Mouse (Mus musculus): ENCODE data around the gene Ephb2.

Ephb2 gene

DNA sequence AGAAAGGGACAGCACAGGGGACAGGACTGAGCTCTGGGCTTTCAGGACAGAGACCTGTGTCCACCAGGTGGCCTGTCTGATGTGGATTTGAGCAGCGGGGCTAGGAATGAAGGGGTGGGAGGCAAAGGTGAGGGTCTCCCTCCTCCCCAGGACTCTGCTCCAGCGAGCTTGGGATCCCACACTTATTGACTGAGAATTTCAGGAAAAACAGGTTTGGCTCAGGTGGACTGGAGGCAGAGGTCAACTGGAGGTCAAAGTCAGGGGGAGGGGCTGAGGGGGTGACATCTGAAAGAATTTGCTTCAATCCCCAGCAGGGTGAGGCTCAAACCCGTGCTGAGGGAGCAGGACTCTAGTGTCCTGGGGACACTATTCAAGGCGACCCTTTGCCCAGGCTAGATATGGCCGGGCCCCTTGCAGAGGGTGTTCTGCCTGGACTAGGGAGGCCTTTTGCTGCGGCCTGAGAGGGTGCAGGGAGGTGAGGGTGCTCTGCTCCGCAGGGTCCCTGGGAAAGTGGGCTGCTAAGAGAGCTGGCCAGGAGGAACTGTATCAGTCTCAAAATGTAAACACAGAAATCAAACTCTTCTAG is 103.2 kb downstream of the Ephb2 start:
- DNase-seq (ENCODE audit: low read depth, low spot score) = no peak

DNA sequence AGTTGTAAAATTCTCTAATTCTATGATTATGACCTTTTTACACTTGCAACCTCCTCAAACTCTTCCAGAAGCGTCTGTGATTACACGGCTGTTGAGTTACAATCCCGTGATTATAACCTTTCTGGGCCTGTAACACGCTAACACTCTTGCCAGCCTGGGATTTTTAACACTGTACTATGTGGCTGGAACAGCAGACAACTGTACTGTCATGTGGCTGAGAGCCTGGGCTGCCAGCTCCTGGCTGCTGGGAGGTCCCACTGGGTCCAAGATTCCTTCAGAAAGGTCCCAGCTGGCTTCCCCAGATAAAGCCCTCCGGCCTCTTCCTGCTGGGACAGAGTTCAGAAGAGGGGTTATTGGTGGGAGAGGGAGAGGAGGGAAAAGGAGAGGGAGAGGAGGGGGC is 104.0 kb downstream of the Ephb2 start:
- DNase-seq (ENCODE audit: low read depth, low spot score) = no peak

DNA sequence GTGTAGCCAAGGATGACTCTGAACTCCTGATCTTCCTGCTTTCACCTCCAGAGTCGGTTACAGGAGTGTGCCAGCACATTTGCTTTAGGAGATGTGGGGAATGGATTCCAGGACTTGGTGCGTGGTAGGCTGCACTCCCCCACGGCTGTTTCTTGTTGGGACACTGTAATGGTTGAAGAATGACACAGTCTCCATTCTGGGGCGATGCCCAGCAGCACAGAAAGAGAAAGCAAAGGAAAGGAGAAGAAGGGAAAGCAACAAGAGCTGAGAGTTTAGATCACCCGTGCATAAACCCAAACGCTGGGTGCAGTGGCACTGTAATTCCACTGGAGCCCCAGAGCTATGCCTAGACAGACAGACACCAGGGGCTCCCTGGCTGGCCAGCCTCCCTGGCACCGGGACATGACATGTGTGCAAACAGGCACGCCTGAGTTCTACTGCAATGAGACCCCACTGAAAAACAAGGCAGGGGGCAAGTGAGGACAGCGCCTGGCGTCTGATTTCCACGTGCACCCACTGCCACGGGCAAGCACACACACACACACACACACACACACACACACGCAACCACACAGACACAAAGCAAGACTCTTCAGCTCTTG is 104.7 kb downstream of the Ephb2 start:
- DNase-seq (ENCODE audit: low read depth, low spot score) = no peak

DNA sequence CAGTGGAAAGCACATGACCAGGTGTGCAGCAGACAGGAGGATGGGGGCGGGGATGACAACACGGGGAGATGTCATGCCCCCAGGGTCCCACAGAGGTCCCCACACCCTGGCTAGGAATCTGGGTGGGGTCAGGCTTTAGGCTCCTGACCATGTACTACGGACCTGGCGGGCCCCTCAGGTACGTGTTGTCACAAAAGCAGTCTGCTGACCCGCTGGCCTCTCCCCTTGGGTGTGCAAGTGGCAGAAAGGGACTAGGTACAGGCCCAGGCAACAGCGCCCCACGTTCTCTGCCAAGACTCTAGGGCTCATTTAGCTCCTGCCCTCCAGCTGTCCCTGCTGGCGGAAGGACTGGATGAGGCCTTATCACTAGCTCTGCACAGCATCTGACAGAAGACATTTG is 105.3 kb downstream of the Ephb2 start:
- no peak for DNase-seq (ENCODE audit: low read depth, low spot score)

GRCm38 (mm10) chr4:136729574-136729973 is 106.2 kb downstream of the Ephb2 start:
- no peak for DNase-seq (ENCODE audit: low read depth, low spot score)

DNA sequence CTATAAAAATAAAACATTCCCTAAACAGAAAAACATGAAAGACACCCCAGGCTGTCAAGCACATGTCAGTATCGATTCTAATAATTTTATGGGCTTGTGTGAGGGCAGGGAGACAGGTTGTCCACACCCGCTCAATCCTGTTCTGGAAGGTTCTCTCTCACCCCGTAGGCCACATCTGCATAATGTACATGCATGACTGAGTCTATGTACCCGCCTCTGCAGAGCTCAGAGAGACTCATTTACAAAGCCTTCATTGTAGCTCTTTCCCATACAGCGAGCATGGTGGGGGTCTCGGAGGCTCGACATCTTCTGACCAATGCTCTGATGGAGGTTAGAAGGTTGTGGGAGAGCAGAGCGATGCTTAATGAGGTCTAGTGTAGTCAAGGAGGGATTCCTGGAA is 108.8 kb downstream of the Ephb2 start:
- no peak for DNase-seq (ENCODE audit: low read depth, low spot score)

- no peak for DNase-seq (ENCODE audit: low read depth, low spot score)
These were observed 111.1 kb downstream of the Ephb2 start for GRCm38 (mm10) chr4:136724731-136725130.

GRCm38 (mm10) chr4:136722361-136723082 is 113.3 kb downstream of the Ephb2 start:
- no peak for DNase-seq (ENCODE audit: low read depth, low spot score)

- DNase-seq (ENCODE audit: low read depth, low spot score) = no peak
These were observed 113.9 kb downstream of the Ephb2 start for GRCm38 (mm10) chr4:136721937-136722336.

GRCm38 (mm10) chr4:136720025-136720424 is 115.8 kb downstream of the Ephb2 start:
- DNase-seq (ENCODE audit: low read depth, low spot score) = no peak

GRCm38 (mm10) chr4:136718193-136718986 is 117.4 kb downstream of the Ephb2 start:
- DNase-seq (ENCODE audit: low read depth, low spot score) = no peak

- DNase-seq (ENCODE audit: low read depth, low spot score) = no peak
These were observed 119.2 kb downstream of the Ephb2 start for GRCm38 (mm10) chr4:136716561-136716972.

DNA sequence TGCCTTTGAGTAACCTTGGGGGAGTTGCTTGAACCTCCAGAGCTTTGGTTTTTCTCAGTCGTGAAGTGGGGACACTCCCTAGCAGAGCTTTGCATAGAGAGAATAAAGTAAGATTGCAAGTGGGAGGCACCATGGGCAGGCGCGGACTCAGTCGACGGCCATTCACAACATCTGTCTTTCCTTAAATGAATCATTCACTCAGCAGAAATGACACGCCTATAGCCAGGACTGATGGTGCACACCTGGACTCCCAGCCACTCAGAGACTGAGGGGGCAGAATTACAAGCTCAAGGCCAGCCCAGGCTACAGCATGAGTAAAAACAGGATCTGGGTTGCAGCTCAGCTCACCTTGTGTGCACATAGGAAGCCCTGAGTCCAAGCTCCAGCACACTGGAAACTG is 121.3 kb downstream of the Ephb2 start:
- DNase-seq (ENCODE audit: low read depth, low spot score) = no peak

DNA sequence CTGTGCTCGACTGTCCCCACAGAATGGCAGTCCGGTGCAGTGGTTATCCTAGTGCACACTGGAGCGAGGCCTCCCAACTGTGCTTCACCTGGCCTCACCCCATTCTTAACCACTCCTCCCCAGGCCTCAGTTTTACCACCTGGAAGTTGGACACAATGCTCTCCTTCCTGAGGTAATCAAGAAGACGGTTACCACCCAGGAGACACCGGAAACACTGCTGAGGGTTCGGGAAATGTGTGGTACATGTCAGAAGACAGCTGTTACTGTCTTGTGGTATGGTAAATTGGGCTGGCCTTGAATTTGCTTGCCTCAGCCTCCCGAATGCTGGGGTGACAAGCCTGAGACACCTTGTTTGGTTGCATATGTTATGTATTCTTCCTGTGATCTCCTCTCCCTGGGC is 121.9 kb downstream of the Ephb2 start:
- DNase-seq (ENCODE audit: low read depth, low spot score) = no peak

GRCm38 (mm10) chr4:136713431-136713830 is 122.4 kb downstream of the Ephb2 start:
- no peak for DNase-seq (ENCODE audit: low read depth, low spot score)

DNA sequence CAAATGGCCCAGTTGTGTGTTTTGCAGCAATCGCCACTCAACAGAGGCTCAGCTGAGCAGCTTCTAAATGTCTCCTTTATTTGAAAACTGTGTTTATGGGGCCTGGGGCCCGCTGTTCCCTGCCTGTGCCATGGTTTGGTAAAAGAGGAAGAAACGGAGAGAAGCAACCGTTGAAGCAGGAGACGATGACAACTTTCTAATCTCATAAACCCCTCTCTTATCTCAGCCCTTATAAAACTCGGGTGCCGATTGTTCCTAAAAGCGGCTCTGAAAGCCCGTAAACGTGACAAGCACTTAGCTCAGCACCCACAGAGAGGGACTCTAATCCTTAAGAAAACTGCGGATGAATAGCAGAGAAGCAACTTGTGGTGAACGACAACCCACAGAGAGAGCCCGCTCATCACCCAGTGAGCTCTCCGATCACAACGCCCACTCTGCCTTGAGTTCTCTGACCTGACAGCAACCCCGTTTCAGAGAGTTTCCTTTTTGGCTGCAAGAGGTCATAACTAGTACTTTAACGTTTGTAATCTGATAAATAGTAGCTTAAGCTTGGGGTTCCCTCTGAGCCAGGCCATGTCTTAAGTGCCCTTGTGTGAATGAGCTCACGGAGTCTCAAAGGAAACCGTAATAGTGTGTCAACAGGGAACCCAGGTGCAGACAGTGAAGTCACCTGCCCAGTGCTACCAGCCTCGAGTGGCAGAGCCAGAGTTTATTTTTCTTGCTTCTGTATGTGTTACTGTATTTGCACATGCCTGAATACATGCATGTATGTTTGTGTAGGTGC is 123.6 kb downstream of the Ephb2 start:
- DNase-seq (ENCODE audit: low read depth, low spot score) = no peak

- no peak for DNase-seq (ENCODE audit: low read depth, low spot score)
These were observed 125.4 kb downstream of the Ephb2 start for GRCm38 (mm10) chr4:136710345-136710744.

GRCm38 (mm10) chr4:136708956-136709355 is 126.8 kb downstream of the Ephb2 start:
- DNase-seq (ENCODE audit: low read depth, low spot score) = no peak

DNA sequence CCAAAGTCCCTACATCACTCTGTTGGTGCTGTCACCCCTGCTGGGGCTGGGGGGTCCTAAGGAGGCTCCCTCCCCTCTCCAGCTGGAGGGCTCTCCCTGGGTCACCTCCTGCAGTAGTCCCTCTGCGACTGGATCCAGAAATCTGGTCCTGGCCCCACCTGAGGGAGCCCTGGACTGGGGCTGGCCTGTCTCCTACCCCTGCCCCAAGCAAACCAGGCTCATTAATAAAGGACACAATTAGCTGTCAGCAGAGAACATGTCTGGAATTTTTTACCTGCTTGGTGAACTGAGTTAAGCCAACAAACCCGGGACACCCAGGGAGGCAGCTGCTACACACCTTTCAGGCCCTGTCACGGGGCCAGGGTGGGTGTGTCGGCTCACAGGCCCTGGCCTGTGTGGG is 129.1 kb downstream of the Ephb2 start:
- no peak for DNase-seq (ENCODE audit: low read depth, low spot score)

GRCm38 (mm10) chr4:136705091-136705490 is 130.7 kb downstream of the Ephb2 start:
- no peak for DNase-seq (ENCODE audit: low read depth, low spot score)

DNA sequence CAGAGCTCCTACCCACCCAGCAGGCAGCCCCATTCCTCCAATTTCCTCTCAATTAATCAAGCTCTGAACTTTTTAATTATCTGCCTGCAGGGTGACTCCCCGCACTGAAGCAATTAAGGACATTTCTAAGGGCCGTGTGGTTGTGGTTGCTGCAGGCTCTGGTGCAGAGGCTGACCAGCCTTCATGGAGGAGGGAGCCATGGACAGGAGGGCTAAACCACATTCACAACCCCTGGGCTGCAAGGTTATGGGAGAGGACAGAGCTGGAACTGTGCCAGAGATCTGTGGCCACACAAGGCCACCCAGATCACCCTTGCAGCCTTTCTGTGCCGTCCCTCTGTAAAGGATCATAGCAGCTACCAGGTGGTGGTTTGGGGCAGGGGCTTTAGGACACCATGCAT is 131.2 kb downstream of the Ephb2 start:
- no peak for DNase-seq (ENCODE audit: low read depth, low spot score)

GRCm38 (mm10) chr4:136703351-136703750 is 132.4 kb downstream of the Ephb2 start:
- DNase-seq (ENCODE audit: low read depth, low spot score) = no peak
